Mouse (Mus musculus) megakaryocyte, embryonic 14.5 days (primary cell): ENCODE data around the gene Tdrd1.

Experiments
- FLI1 ChIP-seq: IDR thresholded peaks from 2 replicates; pipeline ENCODE4 v1.6.1; 2012; ENCODE audit warnings: low read length, inconsistent platforms, mixed read lengths
- GATA1 ChIP-seq: IDR thresholded peaks from 3 replicates; pipeline ENCODE4 v1.6.1; 2012; ENCODE audit warnings: mixed read lengths, low read length, inconsistent platforms, borderline replicate concordance

DNA sequence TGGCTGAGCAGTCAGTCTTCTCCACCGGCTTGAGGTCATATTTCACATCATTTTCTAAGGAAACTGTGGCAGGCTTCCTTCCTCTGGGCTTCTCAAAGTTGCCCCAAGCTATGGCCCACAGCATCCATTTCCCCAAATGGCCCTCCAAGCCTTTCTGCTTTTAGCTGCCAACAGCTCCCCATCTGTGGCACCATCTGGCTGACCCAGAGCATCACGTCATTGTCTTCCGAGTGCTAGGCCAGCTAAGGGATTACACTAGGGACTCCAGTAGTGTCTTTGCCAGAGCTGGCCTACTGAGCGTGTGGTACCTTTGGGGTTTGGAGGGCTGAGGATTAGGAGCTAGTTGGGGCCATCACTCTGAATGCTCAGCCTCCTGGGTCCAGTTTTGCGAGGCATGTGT, 66.6 kb downstream of the Tdrd1 start:
- no peak for TF ChIP-seq GATA1
- no peak for TF ChIP-seq FLI1
